Mouse (Mus musculus): ENCODE results near the gene Slc16a6.
"Not testable (repeated sequence)": the region's sequence is repeated elsewhere in the genome, so short reads cannot be mapped to it uniquely, and the experiment has no call there.

Slc16a6 gene

GRCm38 (mm10) chr11:109473171-109474085 lies at the start of gene Slc16a6, which contains the start of gene Arsg:
Slc16a6 (minus strand) TSS chr11:109473598.
Arsg (plus strand) TSS chr11:109473374.
- peak; percentile 68 for DNase-seq (ENCODE audit: low spot score)

GRCm38 (mm10) chr11:109520958-109521357 lies 47.6 kb upstream of the Slc16a6 start:
- DNase-seq (ENCODE audit: low spot score), result no peak

DNA sequence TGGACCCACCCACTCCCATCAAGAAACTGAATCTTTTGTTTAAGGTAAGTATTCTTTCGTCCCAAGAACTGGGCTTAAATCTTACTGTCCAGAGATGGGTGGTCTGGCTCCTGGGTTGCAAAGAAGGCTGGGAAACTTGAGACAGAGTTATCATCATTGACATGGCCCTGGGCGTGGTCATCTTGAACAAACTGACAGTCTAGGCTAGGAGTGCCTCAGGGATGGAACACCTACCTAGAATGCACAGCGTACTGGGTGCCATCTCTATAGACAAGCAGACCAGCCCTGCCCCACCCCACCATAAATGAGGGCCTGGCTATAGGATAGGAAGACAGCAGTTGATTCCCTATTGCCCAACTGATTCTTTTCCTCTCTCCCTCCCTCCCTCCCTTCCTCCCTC lies 44.4 kb upstream of the Slc16a6 start:
- DNase-seq (ENCODE audit: low spot score), result no peak

GRCm38 (mm10) chr11:109517330-109517729 lies 43.9 kb upstream of the Slc16a6 start:
- no peak for DNase-seq (ENCODE audit: low spot score)

- DNase-seq (ENCODE audit: low spot score), result no peak
Measured at GRCm38 (mm10) chr11:109514064-109514612, 40.7 kb upstream of the Slc16a6 start.

- no peak for DNase-seq (ENCODE audit: low spot score)
Measured at GRCm38 (mm10) chr11:109512995-109513675, 39.7 kb upstream of the Slc16a6 start.

DNA sequence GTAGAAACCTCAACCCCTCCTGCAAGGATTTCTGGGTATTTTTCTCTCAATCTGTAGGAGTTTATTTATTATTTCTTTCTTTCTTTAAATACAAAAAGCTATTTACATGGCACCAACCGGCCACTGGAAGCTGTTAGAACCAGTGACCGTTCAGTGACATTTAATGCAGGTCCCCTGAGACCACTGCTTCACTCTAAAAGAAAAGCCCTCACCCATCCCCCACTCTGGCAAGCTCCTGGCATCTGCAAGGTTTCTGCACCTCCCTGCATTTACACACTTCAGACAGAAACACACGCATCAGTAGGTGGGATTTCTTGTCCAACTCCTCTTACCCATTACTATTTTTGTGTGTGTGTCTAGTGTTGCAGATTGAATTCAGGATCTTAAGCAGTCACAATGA lies 33.7 kb upstream of the Slc16a6 start:
- no peak for DNase-seq (ENCODE audit: low spot score)

- no peak for DNase-seq (ENCODE audit: low spot score)
Measured at GRCm38 (mm10) chr11:109505823-109506222, 32.4 kb upstream of the Slc16a6 start.

DNA sequence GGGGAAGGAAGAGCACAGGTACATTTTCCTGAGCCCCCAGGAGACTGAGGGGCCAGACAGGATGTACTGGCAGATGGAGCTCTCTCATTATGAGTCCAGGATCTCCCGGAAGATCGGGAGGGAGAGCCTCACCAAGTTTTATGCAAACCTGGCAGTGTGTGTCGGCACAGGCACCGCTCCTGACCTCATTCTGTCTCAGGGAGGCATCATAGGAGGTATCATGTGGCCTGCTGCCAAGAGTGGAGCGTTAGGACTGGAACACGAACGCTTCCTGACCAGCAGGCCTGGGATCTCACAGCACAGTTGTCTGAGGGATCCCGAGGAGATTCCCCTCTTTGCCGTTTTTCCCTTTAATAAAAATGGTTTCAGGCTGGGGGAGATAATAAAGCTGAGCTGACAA lies 31.6 kb upstream of the Slc16a6 start:
- no peak for DNase-seq (ENCODE audit: low spot score)

DNA sequence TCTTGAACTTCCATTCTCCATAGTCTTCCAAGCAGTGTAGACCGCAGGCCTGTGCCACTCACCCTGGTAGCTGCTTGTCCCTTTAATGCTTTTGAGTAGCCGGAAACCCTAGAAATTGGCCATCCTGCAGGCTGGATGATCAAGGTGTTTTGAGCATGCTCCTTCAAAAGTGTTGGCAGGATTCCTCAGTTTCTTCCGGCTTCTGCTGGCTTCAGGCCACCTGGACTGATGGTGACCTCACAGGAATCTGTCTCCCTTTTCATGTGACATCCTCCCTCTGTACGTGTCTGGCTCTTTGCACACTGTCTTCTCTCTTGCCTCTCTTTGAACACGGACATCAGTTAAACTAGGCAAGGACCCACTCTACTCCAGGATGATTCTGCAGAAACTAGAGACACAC lies 26.8 kb upstream of the Slc16a6 start:
- DNase-seq (ENCODE audit: low spot score), result no peak

DNA sequence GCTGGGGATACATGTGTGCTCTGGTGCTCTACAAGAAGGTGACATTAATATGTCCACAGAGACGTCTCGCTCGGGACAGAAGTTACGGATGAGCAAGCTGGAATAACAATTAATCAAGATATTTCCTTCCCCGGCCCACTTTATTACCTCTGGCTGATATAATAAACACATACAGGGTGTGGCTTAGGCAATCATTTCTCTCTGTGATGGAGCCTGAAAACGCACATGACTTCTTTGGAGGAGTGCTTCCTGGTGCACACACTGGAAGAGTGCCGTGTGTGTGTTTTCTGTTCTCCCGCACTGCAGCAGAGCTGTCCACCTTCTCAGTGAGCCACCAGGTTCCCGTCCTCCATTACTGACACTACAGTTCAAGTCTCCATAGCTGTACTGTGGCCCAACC lies 24.6 kb upstream of the Slc16a6 start:
- DNase-seq (ENCODE audit: low spot score), result no peak

- DNase-seq (ENCODE audit: low spot score), result no peak
Measured at GRCm38 (mm10) chr11:109496996-109497714, 23.8 kb upstream of the Slc16a6 start.

DNA sequence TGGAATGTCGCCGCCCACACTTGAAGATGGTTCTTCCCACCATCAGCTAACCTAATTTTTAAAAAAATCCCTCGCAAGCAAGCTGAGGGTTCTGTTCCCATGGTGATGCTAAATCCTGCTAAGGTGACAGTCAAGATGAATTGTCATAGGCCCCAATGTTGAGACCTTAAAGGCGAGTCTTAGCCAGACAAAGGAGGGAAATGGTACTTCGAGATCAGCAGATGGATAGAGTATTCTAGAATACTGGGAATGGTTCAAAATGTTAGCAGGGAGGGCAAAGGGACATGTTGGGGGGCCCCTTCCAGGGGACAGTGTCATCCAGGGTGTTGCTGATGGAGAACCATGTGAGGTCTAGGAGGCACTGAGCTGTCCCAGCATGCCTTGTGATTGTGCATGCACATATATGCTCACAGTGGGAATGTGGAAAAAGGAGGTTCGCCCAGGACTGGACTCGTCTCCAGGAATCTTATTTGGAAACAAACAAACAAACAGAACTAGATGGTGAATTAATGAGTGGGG lies 23.1 kb upstream of the Slc16a6 start:
- DNase-seq (ENCODE audit: low spot score), result no peak

DNA sequence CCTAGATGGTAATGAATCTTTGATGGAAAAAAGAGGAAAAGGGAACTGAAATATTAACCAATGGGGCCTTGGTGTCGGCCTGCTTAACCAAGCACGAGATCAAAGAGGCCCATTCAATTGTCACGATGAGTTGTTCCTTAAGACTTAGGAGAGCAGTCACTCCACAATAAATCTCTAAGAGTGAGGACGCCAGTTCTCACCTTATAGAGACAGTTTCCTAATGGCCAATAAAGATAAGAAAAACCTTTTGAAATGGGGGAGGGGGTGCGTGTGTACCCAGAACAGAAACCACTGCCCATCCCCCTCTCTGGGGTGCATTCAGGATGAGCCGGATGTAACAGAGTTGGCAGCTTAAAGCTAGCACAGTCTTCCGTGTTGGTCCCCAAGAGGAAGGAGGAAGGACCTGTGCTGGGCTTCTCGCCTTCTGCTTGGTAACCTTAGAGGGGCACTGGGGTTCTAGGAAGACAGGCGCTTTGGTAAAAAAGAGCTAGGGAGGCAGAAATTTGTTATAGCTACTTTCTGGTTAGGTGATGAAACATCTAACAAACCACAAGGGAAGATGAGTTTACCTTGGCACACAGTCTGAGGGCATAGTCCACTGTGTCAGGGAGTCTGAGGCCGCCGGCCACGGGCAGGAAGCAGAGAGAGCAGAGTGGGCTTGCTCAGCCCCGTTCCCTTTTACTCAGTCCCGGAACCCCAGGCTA lies 22.5 kb upstream of the Slc16a6 start:
- DNase-seq (ENCODE audit: low spot score), result no peak

GRCm38 (mm10) chr11:109494890-109495770 lies 21.7 kb upstream of the Slc16a6 start:
- DNase-seq (ENCODE audit: low spot score), result no peak

- DNase-seq (ENCODE audit: low spot score), result not testable (repeated sequence)
Measured at GRCm38 (mm10) chr11:109492847-109493464, 19.6 kb upstream of the Slc16a6 start.

GRCm38 (mm10) chr11:109491844-109492243 lies 18.4 kb upstream of the Slc16a6 start:
- DNase-seq (ENCODE audit: low spot score), result no peak

GRCm38 (mm10) chr11:109489763-109490162 lies 16.4 kb upstream of the Slc16a6 start:
- no peak for DNase-seq (ENCODE audit: low spot score)

GRCm38 (mm10) chr11:109487991-109488684 lies 14.7 kb upstream of the Slc16a6 start:
- no peak for DNase-seq (ENCODE audit: low spot score)

Measured in ovary, postnatal 10 days (tissue).